Mouse (Mus musculus) left cerebral cortex, adult 2 months (tissue): Measurements from ENCODE around the gene Mfap1a. TPM values are rescaled to one million over a fixed set of nuclear protein-coding genes. Genes with fewer than 3 reads are reported as not detected.
A peak's percentile ranks its signal among the peaks of the same experiment; 100 is the strongest.

ENCODE experiments used
- DNase-seq, 2 experiments: peaks; one replicate each; pipeline ENCODE4 v3.0.0; 2021 to 2022; ENCODE audit warnings: low spot score in 2 of 2, mixed read lengths in 1 of 2; ENCODE audit errors: extremely low spot score in 1 of 2
- H3K27ac ChIP-seq: fragments of 200-600 bp; 2 replicates; pipeline ENCODE4 v1.8.1; 2022
- H3K4me3 ChIP-seq: fragments of 200-600 bp; 2 replicates; pipeline ENCODE4 v1.8.1; 2022
- CTCF ChIP-seq: fragments of 200-600 bp; IDR thresholded peaks from 2 replicates; pipeline ENCODE4 v1.8.1; 2022; ENCODE audit warnings: antibody characterized with exemption, mild to moderate bottlenecking, moderate library complexity
- intact Hi-C: fragments of 180-260 bp; cut with DNase I; formaldehyde crosslinking; loops from one replicate; pipeline ENCODE4 v1.15.1; 2025
- total RNA-seq, 2 experiments: library from RNA; stranded (reverse); gene quantifications; 2 replicates each; pipeline ENCODE4 v1.2.3; 2021

Mfap1a gene
- total RNA-seq, 2 experiments from 2014 or later = 33.3 TPM

- DNase-seq = no peak
- TF ChIP-seq CTCF = no peak
- Histone ChIP-seq H3K27ac (no peak overlapping the region), H3K4me3 (no peak overlapping the region)
- intact Hi-C loops = no loop called here
Measured at GRCm38 (mm10) chr2:121460071-121460470, 46.4 kb downstream of the Mfap1a start.

GRCm38 (mm10) chr2:121456692-121457642, 49.5 kb downstream of the Mfap1a start, which contains the start of gene Serinc4:
Serinc4 (minus strand) TSS chr2:121456781.
- TF ChIP-seq CTCF = no peak
- Histone ChIP-seq H3K4me3 (peak within 1 kb of the TSS; percentile 53), H3K27ac (peak within 1 kb of the TSS; percentile 83)
- peak; percentile 78 to 81 for DNase-seq
- intact Hi-C loops = no loop called here

- Histone ChIP-seq H3K4me3 (no peak overlapping the region), H3K27ac (no peak overlapping the region)
- intact Hi-C loops = no loop called here
- TF ChIP-seq CTCF = no peak
- DNase-seq = no peak
Measured at GRCm38 (mm10) chr2:121455534-121455933, 50.9 kb downstream of the Mfap1a start.

DNA sequence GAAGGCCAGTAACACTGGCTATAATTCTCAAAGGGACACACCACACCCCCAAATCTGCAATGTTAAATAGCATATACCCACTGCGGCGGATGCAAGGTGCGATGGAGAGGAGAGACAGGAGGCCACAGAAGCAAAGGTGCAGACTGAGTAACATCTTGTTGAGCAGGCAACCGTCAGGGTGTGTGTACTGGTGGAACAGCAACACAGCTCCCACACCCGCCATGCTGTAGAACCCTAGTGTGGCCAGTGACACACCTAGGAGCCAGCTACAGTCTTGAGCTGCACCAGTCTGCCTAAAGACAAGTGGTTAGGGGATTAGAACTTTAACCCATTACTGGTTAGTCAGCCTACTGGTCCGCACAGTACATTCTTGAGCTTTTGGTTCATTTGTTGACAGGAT, 52.5 kb downstream of the Mfap1a start:
- no peak for DNase-seq
- no peak overlapping the region for H3K4me3 ChIP-seq
- no peak overlapping the region for H3K27ac ChIP-seq
- no peak for TF ChIP-seq CTCF
- intact Hi-C loops = no loop called here

- no peak for TF ChIP-seq CTCF
- intact Hi-C loops = no loop called here
- 0 out of 2 replicates have a peak within 1 kb of the TSS, but pooled peaks have one; percentile 6 for H3K27ac ChIP-seq
- DNase-seq = no peak
- H3K4me3 ChIP-seq = no peak within 1 kb of the TSS
Measured at GRCm38 (mm10) chr2:121452990-121453389, 53.5 kb downstream of the Mfap1a start, which contains the start of gene Hypk. Hypk (plus strand) TSS chr2:121453290.

DNA sequence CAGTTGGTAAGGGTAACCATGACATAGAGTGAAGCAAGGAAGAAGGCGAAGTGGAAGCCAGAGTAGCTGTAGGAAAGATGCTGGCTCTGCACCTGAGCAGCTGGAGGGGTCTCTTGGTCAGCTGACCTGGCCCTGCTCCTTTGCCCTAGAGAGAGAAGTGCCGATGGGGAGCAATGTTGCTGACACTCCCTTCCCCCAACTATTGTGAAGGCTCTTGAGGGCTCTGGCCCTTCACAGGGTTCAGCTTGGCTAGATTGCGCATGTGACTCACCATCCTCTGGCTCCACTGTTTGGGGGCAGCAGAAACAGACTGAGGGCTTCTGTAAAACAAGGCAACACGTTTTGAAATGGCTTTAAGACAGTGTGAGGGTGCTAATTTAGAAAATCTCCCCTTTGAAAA, 54.1 kb downstream of the Mfap1a start:
- Histone ChIP-seq H3K27ac (no peak overlapping the region), H3K4me3 (no peak overlapping the region)
- no peak for DNase-seq
- intact Hi-C loops = no loop called here
- no peak for TF ChIP-seq CTCF

DNA sequence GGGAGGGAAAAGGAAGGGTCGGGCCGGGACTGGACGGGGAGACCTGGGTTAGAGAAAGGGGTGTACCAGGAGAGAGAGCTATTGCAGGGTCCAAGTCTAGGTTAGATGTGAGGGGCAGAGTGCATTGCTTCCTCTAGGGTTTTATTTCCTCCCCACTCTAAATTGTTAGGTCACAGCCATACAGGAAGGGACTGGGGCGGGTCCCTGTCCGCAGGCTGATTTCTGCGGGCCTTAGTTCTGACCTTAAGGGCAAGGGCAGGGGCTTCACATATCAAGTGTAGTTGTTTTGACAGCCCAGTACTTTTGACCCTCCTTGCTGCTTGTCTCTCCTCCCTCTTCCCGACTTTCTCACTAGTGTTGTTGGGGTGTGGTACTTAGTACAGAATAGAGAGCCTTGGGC, 56.4 kb downstream of the Mfap1a start:
- no peak; the same call in 1 of the 2 replicates for TF ChIP-seq CTCF
- DNase-seq = no peak
- intact Hi-C loops = no loop called here
- H3K4me3 ChIP-seq = peak overlapping the region; percentile 100
- peak overlapping the region; percentile 98 for H3K27ac ChIP-seq

DNA sequence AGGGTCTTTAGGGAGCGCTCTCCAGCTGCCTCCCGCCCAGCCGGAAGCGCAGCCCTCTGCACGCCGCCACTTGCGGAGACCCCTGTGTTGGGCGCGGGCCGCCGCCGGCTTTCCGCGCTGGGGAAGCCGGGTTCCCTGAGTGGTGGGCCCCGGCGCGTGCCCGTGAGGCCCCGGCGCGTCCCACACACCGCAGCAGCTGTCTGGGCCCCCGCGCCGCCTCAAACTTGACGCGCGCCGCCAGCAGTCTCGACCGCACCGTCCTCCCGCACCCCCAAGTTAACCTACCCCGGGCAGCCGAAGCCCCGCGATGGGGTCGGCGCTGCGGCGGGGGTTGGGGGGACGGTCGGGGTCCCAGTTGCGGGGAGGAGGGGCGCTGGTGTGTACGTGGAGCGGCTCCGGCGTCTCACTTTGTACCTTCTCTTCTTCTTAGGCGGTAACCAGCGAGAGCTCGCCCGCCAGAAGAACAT, 56.9 kb downstream of the Mfap1a start:
- TF ChIP-seq CTCF = no peak
- peak; percentile 43 to 48 for DNase-seq
- Histone ChIP-seq H3K4me3 (peak overlapping the region; percentile 100), H3K27ac (peak overlapping the region; percentile 98)
- intact Hi-C loops = no loop called here

DNA sequence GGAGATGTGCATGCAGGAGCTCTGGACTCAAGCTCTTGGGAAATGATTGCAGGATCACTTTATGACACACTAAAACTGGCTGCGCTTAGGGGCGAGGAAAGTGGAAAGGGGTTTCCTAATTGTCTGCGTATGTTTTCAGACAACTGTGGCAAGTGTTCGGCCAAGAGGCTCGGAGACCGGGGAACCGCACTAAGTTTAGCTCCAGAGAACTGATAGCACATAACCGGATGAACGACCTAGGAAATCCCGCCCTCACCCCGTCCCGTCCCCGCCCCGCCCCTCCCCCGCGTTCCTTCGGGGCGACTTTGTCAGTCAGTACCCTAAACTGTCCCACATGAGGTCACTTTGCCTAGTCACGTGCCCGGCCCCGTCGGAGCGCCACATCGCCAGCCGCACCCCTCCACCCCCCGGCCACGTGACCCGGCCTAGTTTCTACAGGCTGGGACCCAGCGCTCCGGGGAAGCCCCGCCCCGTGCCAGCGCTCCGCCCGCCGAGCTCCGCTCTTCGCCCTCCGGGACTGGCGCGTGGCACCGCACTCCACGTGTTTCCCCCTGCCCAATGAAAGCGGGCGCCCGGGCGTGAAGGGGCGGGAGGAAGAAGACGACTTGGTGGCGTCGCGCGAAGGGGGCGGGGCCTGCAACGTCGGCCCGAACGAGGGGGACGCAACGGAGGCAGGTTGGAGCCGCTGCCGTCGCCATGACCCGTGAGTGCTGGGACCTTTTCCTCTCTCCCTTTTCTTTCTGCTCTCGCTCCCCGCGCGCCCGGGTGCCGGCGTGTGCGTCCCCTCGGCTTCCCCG, 57.5 kb downstream of the Mfap1a start, which contains the start of gene Serf2:
Gene Serf2 (plus strand): TSS at position 457 of the 797 bp plus-strand sequence.
- intact Hi-C loops = no loop called here
- no peak for TF ChIP-seq CTCF
- peak within 1 kb of the TSS; percentile 98 for H3K27ac ChIP-seq

GRCm38 (mm10) chr2:121448136-121448535, 58.3 kb downstream of the Mfap1a start:
- Histone ChIP-seq H3K27ac (peak overlapping the region; percentile 9; the same call in 1 of the 2 replicates), H3K4me3 (0 out of 2 replicates have a peak overlapping the region, but pooled peaks have one; percentile 17)
- intact Hi-C loops = no loop called here
- peak; percentile 40 for TF ChIP-seq CTCF
- DNase-seq = no peak

More for the DNA sequence above, 57.5 kb downstream of the Mfap1a start, which contains the start of gene Serf2:
- DNase-seq = peak; percentile 98 to 99
- peak within 1 kb of the TSS; percentile 100 for H3K4me3 ChIP-seq

DNA sequence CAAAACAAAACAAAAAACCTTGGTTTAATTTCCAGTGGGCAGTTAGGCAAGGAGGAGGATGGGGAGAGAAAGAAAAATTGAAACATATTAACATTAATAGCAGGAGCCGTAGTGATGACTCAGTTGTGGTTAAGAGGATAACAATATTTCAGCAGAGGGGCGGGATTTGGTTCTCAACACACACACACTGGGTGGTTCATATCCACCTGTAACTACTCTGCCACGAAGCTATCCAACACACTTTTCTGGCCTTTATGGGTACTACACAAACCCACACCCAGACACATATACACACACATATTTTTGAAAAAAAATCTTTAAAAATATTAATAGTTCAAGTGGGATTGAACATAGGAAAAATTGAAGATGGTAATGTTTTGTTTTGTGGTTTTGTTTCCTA, 59.5 kb downstream of the Mfap1a start:
- no peak for DNase-seq

More for the DNA sequence above, 59.5 kb downstream of the Mfap1a start:
- intact Hi-C loops = no loop called here
- Histone ChIP-seq H3K27ac (no peak overlapping the region), H3K4me3 (no peak overlapping the region)
- TF ChIP-seq CTCF = no peak
